Mouse (Mus musculus) kidney, embryonic 16.5 days (tissue): ENCODE results near the gene Ube2g2. TPM values are rescaled to one million over a fixed set of nuclear protein-coding genes. Genes with fewer than 3 reads are reported as not detected.

Experiments
- ATAC-seq: fragments of 200-750 bp; cut with Nextera tagmentation; 2 replicates; pipeline ENCODE4 v1.8.0; 2017; ENCODE audit warnings: moderate TSS enrichment; ENCODE audit not compliant: low FRiP score, low TSS enrichment
- H3K27ac ChIP-seq: fragments of 300-500 bp; sonication (generic); 2 replicates; pipeline ENCODE4 v1.5.1; 2014; ENCODE audit warnings: low read length
- H3K27me3 ChIP-seq: fragments of 300-500 bp; sonication (generic); 2 replicates; pipeline ENCODE4 v1.6.1; 2014; ENCODE audit warnings: low read length, control low read depth, mixed read lengths; ENCODE audit not compliant: insufficient read depth
- H3K36me3 ChIP-seq: fragments of 300-500 bp; sonication (generic); 2 replicates; pipeline ENCODE4 v1.6.1; 2014; ENCODE audit warnings: low read length, control low read depth, mixed read lengths; ENCODE audit not compliant: insufficient read depth
- H3K4me1 ChIP-seq: fragments of 300-500 bp; sonication (generic); 2 replicates; pipeline ENCODE4 v1.6.1; 2014; ENCODE audit warnings: low read length, control low read depth, mixed read lengths; ENCODE audit not compliant: insufficient read depth
- H3K4me2 ChIP-seq: fragments of 300-500 bp; sonication (generic); replicated peaks from 2 replicates; pipeline ENCODE4 v1.6.1; 2014; ENCODE audit warnings: low read depth, low read length
- H3K4me3 ChIP-seq: fragments of 300-500 bp; sonication (generic); 2 replicates; pipeline ENCODE4 v1.5.1; 2014; ENCODE audit warnings: mild to moderate bottlenecking, low read length
- H3K9ac ChIP-seq: fragments of 300-500 bp; sonication (generic); replicated peaks from 2 replicates; pipeline ENCODE4 v1.6.1; 2014; ENCODE audit warnings: low read length
- H3K9me3 ChIP-seq: fragments of 300-500 bp; sonication (generic); 2 replicates; pipeline ENCODE4 v1.6.1; 2016; ENCODE audit warnings: low read length, control low read depth
- WGBS: fragments of 180-500 bp; shearing (Covaris S2); extraction: QIAGEN DNeasy Blood & Tissue Kit; methylation state at CpG from one replicate; pipeline ENCODE4 v1.1.7; 2014; 5-methylcytosine and 5-hydroxymethylcytosine counted together
- polyA plus RNA-seq: library from polyadenylated mRNA; unstranded; fragments of >200 nt; fragmentation: Nextera tagmentation; extraction: Ambion mirVana; gene quantifications from 2 replicates; pipeline ENCODE4 v1.2.1, GENCODE M21; 2015

Ube2g2 gene
- polyA plus RNA-seq, 1 experiment from 2014 or later, result 90.2 TPM

DNA sequence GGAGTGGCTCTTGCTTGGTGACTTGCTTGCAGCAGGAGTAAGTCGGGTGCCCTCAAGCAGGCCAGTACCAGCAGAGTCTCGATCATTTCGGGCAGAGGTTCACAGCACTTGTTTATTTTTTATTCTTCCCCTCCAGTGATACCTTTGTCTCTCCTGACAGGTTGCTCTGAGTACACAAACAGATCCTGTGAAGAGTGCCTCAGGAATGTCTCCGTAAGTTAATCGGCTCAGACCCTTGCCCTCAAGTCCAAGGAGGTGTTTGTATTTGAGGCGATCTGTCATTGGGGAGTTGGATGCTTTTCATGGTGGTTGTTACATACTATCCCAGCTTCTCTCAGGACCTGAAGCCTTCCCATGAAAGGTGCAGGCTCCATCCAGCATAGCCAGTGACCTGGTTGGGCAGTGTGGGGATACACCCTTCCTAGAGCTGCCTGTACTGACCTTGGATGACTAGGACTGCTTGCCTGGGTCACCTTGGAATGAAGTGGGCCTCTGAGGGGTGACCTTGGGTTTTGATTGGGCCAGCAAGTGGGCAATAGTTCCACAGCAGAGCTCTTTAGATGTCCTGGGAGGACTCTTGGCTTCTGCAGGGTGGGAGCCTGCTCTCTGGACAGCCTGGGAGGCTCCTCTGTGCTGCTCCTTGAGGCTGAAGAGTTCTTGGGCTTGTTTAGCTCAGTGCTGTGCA lies 34.8 kb upstream of the Ube2g2 start:
- Histone ChIP-seq H3K4me1 (peaks cover 37% of the 10 kb centered on the region), H3K4me2 (no peak overlapping the region), H3K9me3 (no peaks in the 10 kb centered on the region), H3K9ac (no peak overlapping the region), H3K36me3 (peaks cover 3% of the 10 kb centered on the region; the same call in 1 of the 2 replicates), H3K4me3 (no peak overlapping the region), H3K27me3 (no peaks in the 10 kb centered on the region), H3K27ac (peak overlapping the region; percentile 55; the same call in 1 of the 2 replicates)
- WGBS, result 79% methylated on average over 6 of the region's 6 CpGs
- ATAC-seq, result no peak

DNA sequence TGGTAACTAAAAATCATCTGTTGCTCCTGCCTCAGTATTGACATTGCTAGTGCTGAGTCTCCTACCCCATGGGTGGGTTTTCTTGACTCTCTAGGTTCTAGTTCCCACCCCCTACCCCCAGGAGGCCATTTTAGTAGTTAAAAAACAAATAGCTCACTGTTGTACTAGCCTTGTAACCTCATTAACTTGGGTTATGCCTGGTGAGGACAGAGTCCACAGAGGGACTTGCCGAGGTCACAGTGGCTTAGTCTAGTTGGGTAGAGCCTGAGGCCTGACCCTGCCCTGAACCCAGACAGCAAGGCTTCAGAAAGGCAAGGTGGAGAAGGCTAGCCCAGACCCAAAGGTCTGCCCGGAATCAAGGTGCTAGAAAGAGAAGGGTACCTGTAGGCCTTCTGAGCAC lies 34.0 kb upstream of the Ube2g2 start:
- peaks cover 29% of the 10 kb centered on the region for H3K4me1 ChIP-seq
- ATAC-seq, result no peak
- H3K27ac ChIP-seq, result no peak overlapping the region
- H3K4me2 ChIP-seq, result no peak overlapping the region
- no peaks in the 10 kb centered on the region for H3K9me3 ChIP-seq
- no peak overlapping the region for H3K4me3 ChIP-seq
- H3K27me3 ChIP-seq, result no peaks in the 10 kb centered on the region
- H3K36me3 ChIP-seq, result peaks cover 4% of the 10 kb centered on the region; the same call in 1 of the 2 replicates
- WGBS, result 88% methylated on average over 2 of the region's 2 CpGs
- H3K9ac ChIP-seq, result no peak overlapping the region

DNA sequence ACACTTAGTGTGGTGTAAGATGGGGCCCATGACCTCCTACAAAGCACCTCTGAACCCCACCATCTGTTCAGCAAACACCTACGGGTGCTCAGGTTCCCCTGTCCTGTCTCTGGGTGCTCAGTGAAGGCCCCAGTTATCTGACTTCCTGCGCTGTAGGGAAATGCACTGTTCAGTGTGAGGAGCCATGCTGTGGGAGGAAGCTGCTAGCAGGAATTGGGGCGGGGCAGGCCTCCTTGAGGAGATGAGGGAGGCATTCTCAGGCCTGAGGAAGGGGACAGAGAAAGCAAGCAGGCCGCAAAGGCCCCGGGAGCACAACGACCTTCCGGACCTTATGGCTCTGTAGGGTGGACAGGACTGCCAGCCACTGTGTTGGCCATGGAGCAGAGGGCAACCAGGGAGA lies 33.0 kb upstream of the Ube2g2 start:
- Histone ChIP-seq H3K9ac (no peak overlapping the region), H3K36me3 (peaks cover 15% of the 10 kb centered on the region), H3K4me3 (no peak overlapping the region), H3K4me2 (no peak overlapping the region), H3K4me1 (peaks cover 18% of the 10 kb centered on the region), H3K9me3 (no peaks in the 10 kb centered on the region), H3K27me3 (no peaks in the 10 kb centered on the region), H3K27ac (peak overlapping the region; percentile 11; the same call in 1 of the 2 replicates)
- ATAC-seq, result no peak
- 74% methylated on average over 7 of the region's 7 CpGs for WGBS

DNA sequence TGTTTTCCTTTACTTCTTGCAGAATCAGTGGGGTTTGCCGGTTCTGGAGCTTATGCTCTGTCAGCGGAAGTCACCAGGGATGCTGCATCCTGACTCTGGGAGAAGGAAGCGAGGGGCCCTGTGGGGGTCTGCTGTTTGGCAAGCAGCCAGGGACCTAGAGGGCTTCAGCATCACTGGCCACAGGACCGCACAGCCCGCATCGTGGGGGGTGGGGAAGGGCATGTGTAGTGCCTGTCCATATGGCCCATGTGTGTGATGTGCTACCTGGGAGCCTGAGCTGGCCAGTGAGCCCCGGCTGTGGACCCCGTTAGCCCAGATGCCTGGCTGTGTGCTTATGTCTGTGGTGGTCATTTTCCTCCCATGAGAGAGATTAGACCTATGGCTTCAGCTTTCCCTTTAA lies 32.3 kb upstream of the Ube2g2 start:
- no peak for ATAC-seq
- Histone ChIP-seq H3K27ac (peak overlapping the region; percentile 11; the same call in 1 of the 2 replicates), H3K9me3 (no peaks in the 10 kb centered on the region), H3K9ac (no peak overlapping the region), H3K36me3 (peaks cover 21% of the 10 kb centered on the region), H3K4me1 (peaks cover 18% of the 10 kb centered on the region; the same call in 1 of the 2 replicates), H3K4me3 (no peak overlapping the region), H3K27me3 (no peaks in the 10 kb centered on the region), H3K4me2 (no peak overlapping the region)
- 72% methylated on average over 8 of the region's 8 CpGs for WGBS

DNA sequence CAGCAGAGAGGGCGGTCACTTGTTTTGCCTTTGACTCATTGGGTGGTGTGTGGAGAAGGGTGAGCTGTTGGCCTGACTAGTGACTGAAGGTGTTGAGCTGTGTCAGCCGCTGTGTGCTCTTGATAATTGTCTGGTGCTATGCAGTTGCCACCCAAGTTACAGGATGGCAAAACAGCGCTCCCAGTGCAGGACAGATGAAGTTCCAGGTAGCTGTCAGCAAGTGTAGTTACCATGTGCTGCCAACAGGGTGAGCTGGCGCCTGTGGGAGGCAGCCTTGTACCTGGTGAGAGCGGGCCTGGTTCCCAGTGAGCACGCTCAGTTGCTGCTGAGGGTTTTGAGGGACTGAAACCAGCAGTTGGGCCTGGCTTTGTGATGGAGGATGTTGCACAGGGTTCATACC lies 31.3 kb upstream of the Ube2g2 start:
- H3K9me3 ChIP-seq, result no peaks in the 10 kb centered on the region
- peaks cover 18% of the 10 kb centered on the region; the same call in 1 of the 2 replicates for H3K4me1 ChIP-seq
- 52% methylated on average over 6 of the region's 6 CpGs for WGBS
- H3K4me3 ChIP-seq, result no peak overlapping the region
- H3K27me3 ChIP-seq, result no peaks in the 10 kb centered on the region
- H3K9ac ChIP-seq, result no peak overlapping the region
- H3K36me3 ChIP-seq, result peaks cover 32% of the 10 kb centered on the region
- H3K4me2 ChIP-seq, result no peak overlapping the region
- no peak overlapping the region for H3K27ac ChIP-seq
- peak; percentile 57 for ATAC-seq

DNA sequence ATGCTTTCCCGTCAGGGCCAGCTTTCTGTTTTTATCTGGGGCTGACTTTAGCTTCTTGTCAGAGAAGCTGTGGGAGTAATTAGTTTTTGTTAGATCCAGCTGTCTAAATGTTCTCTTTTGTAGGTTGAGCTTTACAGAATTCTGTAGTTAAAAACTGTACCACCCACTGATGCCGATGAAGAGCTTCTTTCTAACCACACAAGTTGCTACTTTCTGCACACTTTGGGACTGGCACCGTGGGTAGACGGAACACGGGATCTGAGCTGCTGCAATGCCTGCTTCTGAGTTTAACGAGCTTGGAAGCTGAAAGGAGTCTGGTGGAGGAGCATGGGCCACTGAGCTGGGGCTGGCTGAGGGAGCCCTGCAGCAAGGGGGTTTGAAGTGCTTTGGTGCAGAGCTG lies 30.5 kb upstream of the Ube2g2 start:
- Histone ChIP-seq H3K36me3 (peaks cover 32% of the 10 kb centered on the region), H3K9me3 (no peaks in the 10 kb centered on the region), H3K4me1 (peaks cover 18% of the 10 kb centered on the region; the same call in 1 of the 2 replicates), H3K4me3 (no peak overlapping the region), H3K27me3 (no peaks in the 10 kb centered on the region), H3K4me2 (no peak overlapping the region), H3K27ac (no peak overlapping the region), H3K9ac (no peak overlapping the region)
- WGBS, result 57% methylated on average over 6 of the region's 6 CpGs
- no peak for ATAC-seq

DNA sequence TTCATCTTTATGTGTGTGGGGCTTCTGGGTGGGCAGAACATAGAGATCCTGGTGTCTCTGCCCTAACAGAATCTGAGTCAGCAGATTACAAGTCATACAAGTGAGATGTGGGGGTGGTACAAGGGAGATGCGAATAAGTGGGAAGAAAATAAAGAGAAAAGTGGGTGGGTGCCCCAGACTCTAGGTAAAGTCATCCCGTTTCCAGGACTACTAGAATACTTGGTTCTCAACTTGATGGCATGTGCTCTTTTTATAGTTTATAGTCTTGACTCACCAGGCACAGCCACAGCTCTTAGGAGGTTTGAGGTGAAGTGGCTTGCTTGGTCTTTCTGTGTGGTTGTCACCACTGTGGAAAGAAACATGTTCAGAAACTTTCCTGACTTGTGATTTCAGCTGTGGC lies 26.0 kb upstream of the Ube2g2 start:
- Histone ChIP-seq H3K27me3 (no peaks in the 10 kb centered on the region), H3K4me1 (0 out of 2 replicates have a peak, but pooled peaks cover under 1% of the 10 kb centered on the region), H3K4me2 (no peak overlapping the region), H3K4me3 (no peak overlapping the region), H3K27ac (no peak overlapping the region), H3K9ac (no peak overlapping the region), H3K9me3 (no peaks in the 10 kb centered on the region), H3K36me3 (peaks cover 56% of the 10 kb centered on the region)
- 78% methylated on average over 2 of the region's 2 CpGs for WGBS
- no peak for ATAC-seq

DNA sequence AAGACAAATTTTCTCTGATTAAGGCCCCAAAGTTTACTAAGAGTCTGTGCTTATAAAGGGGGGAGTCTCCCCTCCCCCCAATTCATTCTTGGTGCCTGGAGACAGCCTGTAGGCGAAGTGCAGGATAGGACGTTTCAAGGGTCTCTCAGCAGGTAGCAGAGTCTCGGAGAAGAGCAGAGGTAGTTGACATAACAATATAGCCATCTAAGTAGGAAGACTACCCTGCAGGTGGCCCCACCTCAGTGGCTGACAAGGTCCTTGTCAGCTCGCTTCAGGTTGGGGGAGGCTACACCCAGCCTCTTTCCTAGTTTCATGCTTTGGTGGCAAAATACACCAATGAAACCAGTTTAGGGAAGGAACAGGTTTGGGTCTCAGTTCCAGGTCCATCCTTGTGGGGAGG lies 19.1 kb upstream of the Ube2g2 start:
- Histone ChIP-seq H3K4me2 (no peak overlapping the region), H3K9me3 (no peaks in the 10 kb centered on the region), H3K36me3 (peaks cover 16% of the 10 kb centered on the region), H3K27ac (no peak overlapping the region), H3K4me1 (peaks cover 13% of the 10 kb centered on the region), H3K27me3 (no peaks in the 10 kb centered on the region), H3K9ac (no peak overlapping the region), H3K4me3 (no peak overlapping the region)
- 69% methylated on average over 4 of the region's 4 CpGs for WGBS
- ATAC-seq, result no peak

DNA sequence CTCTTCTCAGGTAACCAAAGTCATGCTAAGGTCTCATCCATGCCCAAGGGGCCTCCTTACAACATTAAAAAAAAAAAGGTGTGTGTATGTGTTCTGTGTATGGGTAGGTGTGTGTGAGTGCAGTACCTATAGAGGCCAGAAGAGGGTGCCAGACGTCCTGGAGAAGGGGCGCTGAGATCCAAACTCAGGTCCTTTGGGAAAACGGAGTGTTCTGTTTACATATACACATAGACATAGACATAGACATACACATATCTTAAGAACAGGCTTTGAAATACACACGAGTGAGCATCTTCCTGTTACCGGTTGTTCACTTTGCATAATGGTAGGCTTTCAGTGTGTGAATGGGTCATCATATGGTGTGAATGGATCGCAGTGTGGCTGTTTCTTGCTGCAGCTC lies 18.0 kb upstream of the Ube2g2 start:
- H3K9ac ChIP-seq, result no peak overlapping the region
- no peak overlapping the region for H3K4me2 ChIP-seq
- H3K27ac ChIP-seq, result no peak overlapping the region
- no peaks in the 10 kb centered on the region for H3K27me3 ChIP-seq
- no peak for ATAC-seq
- 96% methylated on average over 6 of the region's 6 CpGs for WGBS
- peaks cover 14% of the 10 kb centered on the region for H3K4me1 ChIP-seq
- H3K36me3 ChIP-seq, result peaks cover 9% of the 10 kb centered on the region; the same call in 1 of the 2 replicates
- no peak overlapping the region for H3K4me3 ChIP-seq
- H3K9me3 ChIP-seq, result no peaks in the 10 kb centered on the region

DNA sequence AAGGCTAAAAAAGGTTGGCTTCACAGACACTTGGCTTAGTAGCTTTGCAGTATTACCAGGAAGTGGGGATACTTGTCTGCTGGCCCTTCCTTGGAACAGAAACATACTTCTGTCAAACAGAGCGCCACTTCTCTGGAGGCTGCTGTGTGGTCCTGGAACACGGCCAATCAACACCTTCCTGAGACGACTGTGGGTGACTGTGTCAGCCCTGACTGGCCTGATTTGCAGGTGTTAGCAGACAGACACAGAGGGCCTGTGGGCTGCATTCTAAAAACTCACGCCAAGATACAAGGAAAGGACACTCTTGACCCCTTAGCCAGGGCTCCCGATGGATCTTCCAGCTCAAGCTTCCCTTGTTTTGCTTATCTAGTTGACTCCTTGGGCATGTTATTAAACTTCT lies 17.1 kb upstream of the Ube2g2 start:
- H3K9ac ChIP-seq, result no peak overlapping the region
- no peak for ATAC-seq
- H3K9me3 ChIP-seq, result no peaks in the 10 kb centered on the region
- H3K27me3 ChIP-seq, result no peaks in the 10 kb centered on the region
- H3K36me3 ChIP-seq, result peaks cover 11% of the 10 kb centered on the region
- H3K4me1 ChIP-seq, result peaks cover 14% of the 10 kb centered on the region
- no peak overlapping the region for H3K4me3 ChIP-seq
- H3K27ac ChIP-seq, result peak overlapping the region; percentile 98
- WGBS, result 63% methylated on average over 5 of the region's 5 CpGs
- H3K4me2 ChIP-seq, result no peak overlapping the region
